Mouse (Mus musculus) lung, postnatal 0 days (tissue): ENCODE data around the gene Fitm2. TPM values are rescaled to one million over a fixed set of nuclear protein-coding genes. Genes with fewer than 3 reads are reported as not detected.
"Not testable (repeated sequence)": the region's sequence is repeated elsewhere in the genome, so short reads cannot be mapped to it uniquely, and the experiment has no call there.

ENCODE experiments used
- ATAC-seq: fragments of 200-750 bp; cut with Nextera tagmentation; 2 replicates; pipeline ENCODE4 v1.8.0; 2017; ENCODE audit warnings: moderate library complexity
- DNase-seq: peaks from one replicate; pipeline ENCODE4 v3.0.0-alpha.2; 2016; ENCODE audit warnings: low spot score
- H3K27ac ChIP-seq: fragments of 300-500 bp; sonication (generic); 2 replicates; pipeline ENCODE4 v1.5.1; 2014; ENCODE audit warnings: antibody characterized with exemption, mild to moderate bottlenecking, low read length, mixed read lengths
- H3K27me3 ChIP-seq: fragments of 300-500 bp; sonication (generic); replicated peaks from 2 replicates; pipeline ENCODE4 v1.6.1; 2014; ENCODE audit warnings: low read length, mixed read lengths; ENCODE audit not compliant: insufficient read depth
- H3K36me3 ChIP-seq: fragments of 300-500 bp; sonication (generic); 2 replicates; pipeline ENCODE4 v1.6.1; 2014; ENCODE audit warnings: low read length, mixed read lengths; ENCODE audit not compliant: insufficient read depth
- H3K4me1 ChIP-seq: fragments of 300-500 bp; sonication (generic); 2 replicates; pipeline ENCODE4 v1.6.1; 2014; ENCODE audit warnings: antibody characterized with exemption, low read depth, low read length, mixed read lengths; ENCODE audit not compliant: insufficient read depth
- H3K4me2 ChIP-seq: fragments of 300-500 bp; sonication (generic); replicated peaks from 2 replicates; pipeline ENCODE4 v1.6.1; 2014; ENCODE audit warnings: low read depth, mild to moderate bottlenecking, low read length, moderate library complexity, mixed read lengths
- H3K4me3 ChIP-seq: fragments of 300-500 bp; sonication (generic); 2 replicates; pipeline ENCODE4 v1.5.1; 2014; ENCODE audit warnings: low read depth, low read length
- H3K9ac ChIP-seq: fragments of 300-500 bp; sonication (generic); replicated peaks from 2 replicates; pipeline ENCODE4 v1.6.1; 2014; ENCODE audit warnings: low read depth, mild to moderate bottlenecking
- H3K9me3 ChIP-seq: fragments of 300-500 bp; sonication (generic); 2 replicates; pipeline ENCODE4 v1.6.1; 2016; ENCODE audit warnings: low read length, mixed read lengths
- CTCF ChIP-seq: IDR thresholded peaks from 2 replicates; pipeline ENCODE4 v1.5.1; 2016; ENCODE audit warnings: antibody characterized with exemption, mild to moderate bottlenecking
- EP300 ChIP-seq: IDR thresholded peaks from 2 replicates; pipeline ENCODE4 v1.6.1; 2016; ENCODE audit warnings: antibody characterized with exemption, mild to moderate bottlenecking, control low read depth
- WGBS: fragments of 180-500 bp; shearing (Covaris S2); extraction: QIAGEN DNeasy Blood & Tissue Kit; methylation state at CpG from one replicate; pipeline ENCODE4 v1.1.7; 2014; 5-methylcytosine and 5-hydroxymethylcytosine counted together
- polyA plus RNA-seq: library from polyadenylated mRNA; unstranded; fragments of >200 nt; fragmentation: Nextera tagmentation; extraction: Ambion mirVana; gene quantifications from 2 replicates; pipeline ENCODE4 v1.2.1, GENCODE M21; 2015

Gene Fitm2
- polyA plus RNA-seq, 1 experiment from 2014 or later: 22.5 TPM

DNA sequence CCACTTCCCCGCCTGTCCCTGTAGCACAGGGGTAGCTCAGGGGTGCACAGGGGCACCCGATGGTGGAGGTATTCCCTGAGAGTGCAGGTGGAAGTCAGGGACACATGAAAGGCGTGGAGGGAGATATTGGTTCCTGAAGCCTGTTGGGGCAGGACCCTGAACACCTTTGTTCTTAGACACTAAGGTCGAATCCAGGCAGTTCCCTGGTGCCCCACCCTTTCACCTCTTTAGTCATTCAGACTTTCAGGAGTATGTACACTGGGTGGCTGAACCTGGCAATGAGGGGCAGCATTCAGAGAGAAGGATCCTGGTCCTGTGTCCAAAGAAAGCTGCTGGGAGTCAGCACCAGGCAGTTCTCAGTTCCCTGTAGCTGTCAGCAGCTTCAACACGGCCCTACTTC is 10.0 kb downstream of the Fitm2 start:
- Histone ChIP-seq H3K9me3 (no peaks in the 10 kb centered on the region), H3K4me2 (no peak overlapping the region), H3K36me3 (0 out of 2 replicates have a peak, but pooled peaks cover 4% of the 10 kb centered on the region), H3K27ac (no peak overlapping the region), H3K4me1 (no peaks in the 10 kb centered on the region; the same call in 1 of the 2 replicates), H3K4me3 (no peak overlapping the region), H3K9ac (no peak overlapping the region), H3K27me3 (0 out of 2 replicates have a peak, but pooled peaks cover 3% of the 10 kb centered on the region)
- ATAC-seq (no peak), DNase-seq (no peak)
- WGBS: 67% methylated on average over 5 of the region's 5 CpGs
- no peak for TF ChIP-seq CTCF
- TF ChIP-seq EP300: no peak

DNA sequence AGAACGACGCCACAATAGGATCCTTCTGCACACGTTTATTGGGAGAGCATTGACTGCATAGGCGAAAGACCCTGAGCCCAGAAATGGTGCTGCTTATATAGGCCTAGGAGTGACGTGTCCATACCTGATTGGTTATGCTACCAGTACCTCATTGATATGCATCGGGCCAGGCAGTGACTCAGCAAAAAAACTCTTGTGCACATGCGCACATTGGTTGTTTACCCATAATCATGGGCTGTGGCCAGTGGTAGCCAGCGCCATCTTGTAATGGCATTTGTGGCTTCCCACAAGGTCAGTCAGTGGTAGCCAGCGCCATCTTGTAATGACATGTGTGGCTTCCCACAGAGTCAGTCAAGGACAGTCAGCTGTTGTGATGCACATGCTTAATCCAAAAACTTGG is 11.1 kb downstream of the Fitm2 start:
- H3K4me3 ChIP-seq, H3K9me3 ChIP-seq, H3K36me3 ChIP-seq, H3K27me3 ChIP-seq, ATAC-seq, DNase-seq, H3K9ac ChIP-seq, H3K4me2 ChIP-seq, H3K4me1 ChIP-seq, H3K27ac ChIP-seq: not testable (repeated sequence)
- 90% methylated on average over 8 of the region's 9 CpGs for WGBS

DNA sequence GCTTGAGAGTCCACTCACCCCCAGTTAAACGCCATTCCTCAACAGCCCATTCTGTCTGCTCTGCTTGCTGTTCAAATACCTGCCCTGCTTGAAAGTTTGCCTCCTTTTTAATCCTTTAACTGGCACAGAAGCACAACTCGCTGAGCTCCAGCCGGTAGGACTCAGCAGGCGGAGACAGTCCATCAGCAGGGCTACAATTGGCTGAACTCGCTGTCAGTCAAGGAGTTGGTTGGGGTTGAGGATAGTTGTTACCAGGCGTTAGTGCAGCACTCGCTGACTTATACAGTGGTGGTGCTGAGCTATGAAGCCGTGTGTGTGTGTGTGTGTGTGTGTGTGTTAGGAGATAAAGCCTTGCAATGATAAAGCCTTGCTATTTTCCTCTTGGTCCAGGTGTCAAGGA is 11.8 kb downstream of the Fitm2 start:
- Histone ChIP-seq H3K4me2 (no peak overlapping the region), H3K4me1 (no peaks in the 10 kb centered on the region; the same call in 1 of the 2 replicates), H3K4me3 (no peak overlapping the region), H3K27me3 (0 out of 2 replicates have a peak, but pooled peaks cover 3% of the 10 kb centered on the region), H3K27ac (no peak overlapping the region), H3K36me3 (0 out of 2 replicates have a peak, but pooled peaks cover 4% of the 10 kb centered on the region), H3K9ac (no peak overlapping the region), H3K9me3 (no peaks in the 10 kb centered on the region)
- DNase-seq (no peak), ATAC-seq (no peak)
- WGBS: 79% methylated on average over 8 of the region's 8 CpGs
- no peak for TF ChIP-seq EP300
- no peak for TF ChIP-seq CTCF

DNA sequence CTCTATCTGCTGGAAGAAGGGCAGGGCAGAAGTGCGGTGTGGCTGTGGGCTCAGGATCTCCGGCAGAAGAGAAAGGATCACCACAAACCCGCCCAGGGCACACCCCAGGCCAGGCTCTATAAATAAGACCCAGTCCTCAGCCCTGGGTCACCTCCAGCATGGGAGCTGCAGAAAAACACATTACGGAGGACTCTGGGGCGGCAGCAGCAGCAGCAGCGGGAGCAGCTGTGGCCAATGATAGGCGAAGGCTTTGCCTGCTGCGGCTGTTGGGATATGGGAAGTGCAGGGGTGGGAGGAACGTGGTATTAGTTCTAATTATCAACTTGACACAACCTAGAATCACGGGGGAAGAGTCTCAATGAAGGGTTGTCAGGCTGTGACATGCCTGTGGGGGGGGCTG is 13.0 kb downstream of the Fitm2 start:
- Histone ChIP-seq H3K9me3 (no peaks in the 10 kb centered on the region), H3K36me3 (no peaks in the 10 kb centered on the region), H3K4me3 (no peak overlapping the region), H3K9ac (no peak overlapping the region), H3K27ac (no peak overlapping the region), H3K4me2 (no peak overlapping the region), H3K27me3 (0 out of 2 replicates have a peak, but pooled peaks cover 3% of the 10 kb centered on the region), H3K4me1 (no peaks in the 10 kb centered on the region; the same call in 1 of the 2 replicates)
- WGBS: 45% methylated on average over 10 of the region's 10 CpGs
- TF ChIP-seq CTCF (no peak), EP300 (no peak)
- no peak for DNase-seq
- ATAC-seq: no peak

DNA sequence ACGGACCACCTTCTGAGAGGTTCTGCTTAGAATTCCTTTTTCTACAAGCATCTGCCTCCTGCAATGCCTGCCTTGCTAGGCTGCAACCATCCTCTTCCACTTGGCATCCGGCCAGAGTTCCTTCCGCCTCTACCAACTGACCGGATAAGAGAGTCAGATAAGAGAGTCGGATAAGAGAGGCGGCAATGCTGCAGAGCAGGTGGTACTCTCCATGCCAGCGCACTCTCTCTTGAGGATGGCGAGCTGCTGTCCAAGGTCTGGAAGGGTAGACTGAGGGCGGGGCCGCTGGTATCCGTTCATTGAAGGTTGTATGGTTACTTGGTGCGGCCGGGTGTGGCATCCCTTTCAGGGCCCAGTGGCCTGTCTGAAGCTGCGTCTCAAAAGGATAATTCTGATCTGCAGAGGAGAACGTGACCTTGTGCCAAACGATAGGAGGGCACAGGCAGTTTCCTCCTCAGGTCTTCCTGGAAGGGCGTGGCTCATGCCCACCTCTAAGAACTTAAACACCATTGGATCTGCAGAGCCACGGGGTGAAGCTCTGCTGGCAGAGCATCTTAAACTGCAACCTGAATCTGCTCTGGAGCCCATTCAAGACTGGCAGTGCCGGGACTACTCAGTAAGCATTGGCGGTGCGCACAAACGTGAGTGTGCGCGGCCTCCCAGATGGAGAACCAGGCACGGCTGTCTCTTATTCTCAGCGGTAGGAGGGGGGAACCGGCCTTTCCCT is 13.7 kb downstream of the Fitm2 start:
- ATAC-seq (peak; percentile 37; the same call in 1 of the 2 replicates), DNase-seq (no peak)
- Histone ChIP-seq H3K4me2 (no peak overlapping the region), H3K4me1 (no peaks in the 10 kb centered on the region; the same call in 1 of the 2 replicates), H3K9ac (no peak overlapping the region), H3K4me3 (no peak overlapping the region), H3K27ac (no peak overlapping the region), H3K27me3 (0 out of 2 replicates have a peak, but pooled peaks cover 3% of the 10 kb centered on the region), H3K9me3 (no peaks in the 10 kb centered on the region), H3K36me3 (no peaks in the 10 kb centered on the region)
- WGBS: 37% methylated on average over 27 of the region's 27 CpGs
- TF ChIP-seq EP300 (no peak), CTCF (no peak)

DNA sequence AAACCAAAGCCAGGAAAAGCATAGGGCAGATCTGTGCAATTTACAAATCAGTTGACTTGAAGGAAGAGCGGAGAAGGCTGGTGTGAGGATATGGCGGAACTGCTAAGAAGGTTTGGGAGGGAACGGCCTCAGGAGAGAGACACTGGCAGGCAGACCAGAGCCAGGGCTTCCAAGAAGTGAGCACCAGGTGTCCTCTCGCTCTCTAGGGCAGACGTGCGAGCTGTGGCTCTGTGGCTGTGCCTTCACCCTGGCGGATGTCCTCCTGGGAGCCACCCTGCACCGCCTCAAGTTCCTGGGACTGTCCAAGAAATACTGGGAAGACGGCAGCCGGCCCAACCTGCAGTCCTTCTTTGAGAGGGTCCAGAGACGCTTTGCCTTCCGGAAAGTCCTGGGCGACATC is 19.1 kb downstream of the Fitm2 start:
- no peaks in the 10 kb centered on the region for H3K4me1 ChIP-seq
- 75% methylated on average over 13 of the region's 13 CpGs for WGBS
- no peaks in the 10 kb centered on the region for H3K36me3 ChIP-seq
- H3K4me3 ChIP-seq: no peak overlapping the region
- H3K9ac ChIP-seq: no peak overlapping the region
- no peak for ATAC-seq
- H3K27ac ChIP-seq: no peak overlapping the region
- no peaks in the 10 kb centered on the region for H3K9me3 ChIP-seq
- no peak for TF ChIP-seq EP300
- TF ChIP-seq CTCF: no peak
- no peak overlapping the region for H3K4me2 ChIP-seq
- DNase-seq: no peak
- H3K27me3 ChIP-seq: 0 out of 2 replicates have a peak, but pooled peaks cover 3% of the 10 kb centered on the region
